Mouse (Mus musculus): Measurements from ENCODE around the gene 2310030G06Rik. TPM values are rescaled to one million over a fixed set of nuclear protein-coding genes. Genes with fewer than 3 reads are reported as not detected.
A peak's percentile ranks its signal among the peaks of the same experiment; 100 is the strongest.

Gene 2310030G06Rik
- polyA plus RNA-seq, 1 experiment from 2014 or later: 21.3 TPM

DNA sequence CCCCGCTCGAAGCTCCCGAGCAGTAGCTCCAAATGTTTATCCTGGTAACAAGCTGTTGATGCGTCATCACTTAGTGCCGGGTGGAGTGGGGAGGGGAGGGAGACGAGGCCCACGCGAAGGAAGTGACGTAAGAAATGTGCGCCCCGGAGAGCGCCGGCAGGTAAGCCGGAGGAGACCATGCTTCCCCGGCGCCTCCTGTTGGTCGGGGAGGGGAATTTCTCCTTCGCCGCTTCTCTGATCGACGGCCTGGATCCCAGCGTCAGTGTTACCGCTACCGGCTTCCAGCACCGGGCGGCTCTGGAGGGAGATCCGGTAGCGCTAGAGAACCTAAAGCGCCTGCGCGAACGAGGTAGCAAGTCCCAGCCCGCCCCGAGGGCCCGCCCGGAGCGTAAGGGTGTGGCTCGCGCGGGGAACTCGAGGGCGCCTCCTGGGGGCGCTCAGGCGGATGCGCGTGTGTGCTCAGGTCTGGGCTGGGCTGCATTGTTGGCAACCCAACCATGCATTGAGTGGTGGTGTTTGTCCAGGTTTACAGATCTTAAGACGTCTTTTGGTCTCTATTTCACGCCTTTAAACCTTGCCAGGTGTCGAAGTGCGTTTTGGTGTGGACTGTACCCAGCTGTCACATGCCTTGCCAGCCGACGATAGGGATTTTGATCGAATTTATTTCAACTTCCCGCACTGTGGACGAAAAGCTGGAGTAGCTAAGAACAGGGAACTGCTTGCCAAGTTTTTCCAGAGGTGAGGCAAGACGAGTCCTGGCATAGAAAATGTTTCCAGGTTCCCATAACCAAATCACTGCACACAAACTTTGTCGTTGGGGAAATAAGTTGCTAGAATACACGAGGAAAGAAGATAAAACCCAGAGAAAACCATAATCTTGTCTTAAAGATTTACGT is 22.0 kb upstream of the 2310030G06Rik start, which contains the start of gene Fdxacb1:
TSS of gene Fdxacb1 (plus strand) at position 130 of the 896 bp plus-strand sequence.
- peak within 1 kb of the TSS; percentile 65 for H3K4me3 ChIP-seq (ENCODE audit: low read length)
- peak within 1 kb of the TSS; percentile 87 for H3K4me2 ChIP-seq (ENCODE audit: low read depth, low read length)
- peak within 1 kb of the TSS; percentile 72 for H3K9ac ChIP-seq (ENCODE audit: low read depth, low read length)
- no peaks in the 10 kb centered on the region for H3K36me3 ChIP-seq (ENCODE audit: control insufficient read depth, insufficient read depth, low read length)
- peak; percentile 98 for ATAC-seq
- peak within 1 kb of the TSS; percentile 91 for H3K27ac ChIP-seq (ENCODE audit: low read length)
- peaks cover 4% of the 10 kb centered on the region; the same call in 1 of the 2 replicates for H3K4me1 ChIP-seq (ENCODE audit: control insufficient read depth, insufficient read depth, low read length)
- H3K27me3 ChIP-seq (replicated peaks; ENCODE audit: control insufficient read depth, insufficient read depth, low read length): no peaks in the 10 kb centered on the region
- 3% methylated on average over 58 of the region's 59 CpGs for WGBS
- H3K9me3 ChIP-seq (ENCODE audit: control insufficient read depth, low read length): no peaks in the 10 kb centered on the region

DNA sequence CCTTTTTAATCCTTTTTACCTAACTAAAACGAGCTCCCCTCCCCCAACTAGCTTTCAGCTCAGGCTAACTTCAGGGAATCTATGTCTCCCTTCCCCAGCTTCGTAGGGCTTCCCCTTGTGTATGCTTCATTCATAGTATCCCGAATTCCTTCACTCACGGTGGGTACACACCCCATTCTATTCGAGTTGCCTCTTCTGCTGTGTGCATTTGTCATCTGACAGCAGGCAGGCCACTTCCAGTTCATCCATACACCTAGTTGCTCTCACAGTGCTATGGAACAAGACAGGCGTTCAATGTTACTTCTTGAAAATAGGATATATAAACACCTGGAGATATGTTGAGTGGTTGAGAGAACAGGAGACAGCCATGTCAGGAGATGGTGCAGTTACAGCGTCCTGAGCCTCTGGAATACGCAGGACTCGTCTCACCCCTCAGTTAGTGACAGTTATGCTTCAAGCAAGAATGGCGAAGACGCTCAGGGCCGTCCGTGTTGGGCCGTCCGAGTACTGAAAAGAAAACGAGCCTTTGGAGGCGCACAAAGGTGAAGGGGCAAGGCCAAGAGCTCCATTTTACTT is 21.3 kb upstream of the 2310030G06Rik start:
- H3K4me3 ChIP-seq (ENCODE audit: low read length): peak overlapping the region; percentile 65
- H3K4me1 ChIP-seq (ENCODE audit: control insufficient read depth, insufficient read depth, low read length): peaks cover 4% of the 10 kb centered on the region; the same call in 1 of the 2 replicates
- H3K36me3 ChIP-seq (ENCODE audit: control insufficient read depth, insufficient read depth, low read length): no peaks in the 10 kb centered on the region
- H3K27ac ChIP-seq (ENCODE audit: low read length): peak overlapping the region; percentile 91
- H3K9ac ChIP-seq (ENCODE audit: low read depth, low read length): peak overlapping the region; percentile 72
- peak overlapping the region; percentile 87 for H3K4me2 ChIP-seq (ENCODE audit: low read depth, low read length)
- no peak; the same call in 1 of the 2 replicates for ATAC-seq
- H3K9me3 ChIP-seq (ENCODE audit: control insufficient read depth, low read length): no peaks in the 10 kb centered on the region
- 3% methylated on average over 17 of the region's 17 CpGs for WGBS
- H3K27me3 ChIP-seq (replicated peaks; ENCODE audit: control insufficient read depth, insufficient read depth, low read length): no peaks in the 10 kb centered on the region

DNA sequence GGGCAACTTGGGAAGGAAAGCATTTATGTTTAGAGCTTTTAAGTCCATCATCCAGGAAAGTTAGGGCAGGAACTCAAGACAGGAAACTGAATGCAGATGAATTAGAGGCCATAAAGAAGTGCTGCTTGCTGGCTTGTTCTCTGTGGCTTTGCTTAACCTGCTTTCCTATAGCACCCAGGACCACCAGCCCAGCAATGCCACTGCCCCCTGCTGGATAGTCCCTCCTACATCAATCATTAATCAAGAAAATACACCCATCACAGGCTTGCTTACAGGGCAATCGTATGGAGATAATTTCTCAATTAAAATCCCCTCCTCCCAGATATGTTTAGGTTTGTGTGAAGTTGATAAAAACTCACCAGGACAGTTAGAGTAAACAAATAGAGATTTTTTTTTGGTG is 17.0 kb upstream of the 2310030G06Rik start:
- Histone ChIP-seq H3K9ac (ENCODE audit: low read depth, low read length) (no peak overlapping the region), H3K27ac (ENCODE audit: low read length) (no peak overlapping the region), H3K9me3 (ENCODE audit: control insufficient read depth, low read length) (no peaks in the 10 kb centered on the region), H3K36me3 (ENCODE audit: control insufficient read depth, insufficient read depth, low read length) (no peaks in the 10 kb centered on the region), H3K27me3 (replicated peaks; ENCODE audit: control insufficient read depth, insufficient read depth, low read length) (no peaks in the 10 kb centered on the region), H3K4me3 (ENCODE audit: low read length) (no peak overlapping the region), H3K4me1 (ENCODE audit: control insufficient read depth, insufficient read depth, low read length) (peaks cover 4% of the 10 kb centered on the region; the same call in 1 of the 2 replicates), H3K4me2 (ENCODE audit: low read depth, low read length) (no peak overlapping the region)
- no peak for ATAC-seq
- 65% methylated on average over 1 of the region's 1 CpGs for WGBS

DNA sequence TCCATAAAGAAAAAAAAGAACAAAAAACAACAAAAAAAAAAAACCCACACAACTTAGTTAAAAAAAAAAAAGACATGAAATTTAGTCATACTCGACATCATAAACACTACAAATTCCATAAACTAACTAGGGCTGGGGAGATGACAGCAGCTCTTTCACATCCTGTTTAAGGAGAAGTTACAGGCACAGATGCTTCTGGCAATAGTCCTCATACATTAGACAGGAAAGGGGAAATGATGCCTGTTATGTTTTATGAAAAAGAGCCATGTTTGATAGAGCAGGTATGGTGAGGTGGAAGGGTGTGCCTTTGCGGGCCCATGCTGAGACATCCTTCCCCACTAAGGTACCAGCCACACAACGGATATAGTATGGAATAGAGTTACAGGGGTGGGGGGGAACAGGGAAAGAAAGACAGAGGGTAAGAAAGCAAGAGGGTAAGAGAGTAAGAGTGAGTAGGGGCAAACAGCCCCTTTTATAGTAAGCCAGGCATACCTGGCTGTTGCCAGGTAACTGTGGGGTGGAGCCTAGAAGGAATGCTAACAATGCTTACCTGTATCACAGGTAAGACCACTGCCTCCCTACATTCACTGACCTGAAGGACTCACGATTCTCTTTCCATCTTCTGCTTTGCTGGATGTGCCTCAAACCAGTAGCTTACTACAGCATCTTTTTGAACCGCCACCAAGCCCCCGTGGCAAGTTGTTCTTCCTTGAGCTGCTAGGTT is 15.3 kb upstream of the 2310030G06Rik start:
- ATAC-seq: no peak
- Histone ChIP-seq H3K9me3 (ENCODE audit: control insufficient read depth, low read length) (no peaks in the 10 kb centered on the region), H3K36me3 (ENCODE audit: control insufficient read depth, insufficient read depth, low read length) (no peaks in the 10 kb centered on the region), H3K27me3 (replicated peaks; ENCODE audit: control insufficient read depth, insufficient read depth, low read length) (no peaks in the 10 kb centered on the region), H3K4me1 (ENCODE audit: control insufficient read depth, insufficient read depth, low read length) (no peaks in the 10 kb centered on the region), H3K4me3 (ENCODE audit: low read length) (no peak overlapping the region), H3K27ac (ENCODE audit: low read length) (no peak overlapping the region), H3K9ac (ENCODE audit: low read depth, low read length) (no peak overlapping the region), H3K4me2 (ENCODE audit: low read depth, low read length) (no peak overlapping the region)
- WGBS: 47% methylated on average over 6 of the region's 6 CpGs

DNA sequence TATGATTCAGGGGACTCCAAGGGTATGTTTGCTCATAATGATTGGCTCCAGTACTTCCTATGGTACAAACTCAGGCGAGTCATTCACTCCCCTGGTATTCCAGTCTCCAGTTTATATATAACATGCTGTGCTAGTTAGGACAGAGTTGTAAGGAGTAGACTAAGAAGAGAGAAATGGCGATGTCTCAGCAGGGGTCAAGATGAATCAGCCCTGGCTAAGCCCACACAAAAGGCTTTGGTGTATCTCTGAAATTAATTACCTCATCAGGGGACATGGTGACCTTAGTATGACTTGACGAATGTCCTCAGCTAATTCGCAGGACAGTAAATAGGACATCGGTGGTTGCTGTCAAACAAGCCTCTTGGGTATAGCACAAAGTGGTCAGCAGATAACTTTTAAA is 10.4 kb upstream of the 2310030G06Rik start:
- 60% methylated on average over 5 of the region's 5 CpGs for WGBS
- Histone ChIP-seq H3K36me3 (ENCODE audit: control insufficient read depth, insufficient read depth, low read length) (no peaks in the 10 kb centered on the region), H3K4me3 (ENCODE audit: low read length) (no peak overlapping the region), H3K27me3 (replicated peaks; ENCODE audit: control insufficient read depth, insufficient read depth, low read length) (no peaks in the 10 kb centered on the region), H3K27ac (ENCODE audit: low read length) (no peak overlapping the region), H3K9ac (ENCODE audit: low read depth, low read length) (no peak overlapping the region), H3K4me2 (ENCODE audit: low read depth, low read length) (no peak overlapping the region), H3K9me3 (ENCODE audit: control insufficient read depth, low read length) (no peaks in the 10 kb centered on the region), H3K4me1 (ENCODE audit: control insufficient read depth, insufficient read depth, low read length) (peaks cover 7% of the 10 kb centered on the region; the same call in 1 of the 2 replicates)
- no peak for ATAC-seq

DNA sequence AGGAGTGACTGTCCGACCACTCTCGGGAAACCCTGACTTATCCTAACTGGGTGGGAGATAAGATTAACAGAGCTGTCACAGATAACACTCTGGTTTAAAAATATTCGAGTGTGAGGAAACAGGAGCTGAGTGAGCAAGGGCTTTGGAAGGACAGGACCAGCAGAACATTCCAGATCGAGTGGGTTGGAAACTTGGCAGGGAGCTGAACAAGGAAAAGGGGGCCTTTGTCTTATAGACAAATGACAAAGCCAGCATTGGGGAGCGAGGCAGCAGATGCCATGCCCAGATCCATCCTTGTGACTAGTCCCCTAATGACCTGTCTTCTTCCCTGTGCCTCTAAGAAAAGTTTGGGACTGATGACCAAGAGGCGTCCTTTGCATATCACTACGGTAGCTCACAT is 7.6 kb upstream of the 2310030G06Rik start:
- Histone ChIP-seq H3K36me3 (ENCODE audit: control insufficient read depth, insufficient read depth, low read length) (no peaks in the 10 kb centered on the region), H3K27me3 (replicated peaks; ENCODE audit: control insufficient read depth, insufficient read depth, low read length) (no peaks in the 10 kb centered on the region), H3K27ac (ENCODE audit: low read length) (no peak overlapping the region), H3K4me2 (ENCODE audit: low read depth, low read length) (peak overlapping the region; percentile 17; the same call in 1 of the 2 replicates), H3K9me3 (ENCODE audit: control insufficient read depth, low read length) (no peaks in the 10 kb centered on the region), H3K4me1 (ENCODE audit: control insufficient read depth, insufficient read depth, low read length) (peaks cover 7% of the 10 kb centered on the region; the same call in 1 of the 2 replicates), H3K9ac (ENCODE audit: low read depth, low read length) (0 out of 2 replicates have a peak overlapping the region, but pooled peaks have one; percentile 6), H3K4me3 (ENCODE audit: low read length) (peak overlapping the region; percentile 28)
- no peak for ATAC-seq
- 48% methylated on average over 7 of the region's 7 CpGs for WGBS

DNA sequence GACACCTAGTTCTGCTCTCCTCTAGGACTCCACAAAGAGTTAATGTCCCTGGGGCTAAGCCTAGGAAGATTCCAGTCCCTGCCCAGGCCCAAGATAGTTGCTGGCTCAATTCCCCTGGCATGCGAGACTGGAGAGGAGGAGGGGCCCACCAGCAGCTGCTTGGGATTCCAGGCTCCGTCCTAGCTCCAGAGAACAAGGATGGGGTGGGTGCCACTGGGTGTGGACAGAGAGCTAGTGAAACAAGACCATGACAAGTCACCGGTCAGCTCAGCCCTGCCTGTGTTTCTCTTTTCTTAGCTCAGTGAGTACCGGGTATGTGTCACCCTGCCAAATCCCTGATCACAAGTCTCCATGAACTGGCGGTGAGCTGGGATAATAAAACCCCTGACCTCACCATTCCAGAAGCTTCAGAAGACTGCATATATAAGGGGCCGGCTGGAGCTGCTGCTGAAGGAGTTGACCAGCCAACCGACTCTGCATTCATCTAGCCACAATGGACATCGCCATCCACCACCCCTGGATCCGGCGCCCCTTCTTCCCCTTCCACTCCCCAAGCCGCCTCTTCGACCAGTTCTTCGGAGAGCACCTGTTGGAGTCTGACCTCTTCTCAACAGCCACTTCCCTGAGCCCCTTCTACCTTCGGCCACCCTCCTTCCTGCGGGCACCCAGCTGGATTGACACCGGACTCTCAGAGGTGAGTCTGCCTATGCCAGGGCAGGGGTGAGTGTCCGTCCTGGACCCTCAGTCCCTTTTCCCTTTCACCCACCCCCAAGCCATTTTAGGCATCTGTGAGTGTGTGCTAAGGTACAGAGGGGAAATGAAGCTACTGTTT is 6.7 kb upstream of the 2310030G06Rik start:
- H3K9ac ChIP-seq (ENCODE audit: low read depth, low read length): peak overlapping the region; percentile 35
- peak overlapping the region; percentile 28 for H3K4me3 ChIP-seq (ENCODE audit: low read length)
- H3K4me1 ChIP-seq (ENCODE audit: control insufficient read depth, insufficient read depth, low read length): peaks cover 7% of the 10 kb centered on the region; the same call in 1 of the 2 replicates
- no peaks in the 10 kb centered on the region for H3K36me3 ChIP-seq (ENCODE audit: control insufficient read depth, insufficient read depth, low read length)
- H3K9me3 ChIP-seq (ENCODE audit: control insufficient read depth, low read length): no peaks in the 10 kb centered on the region
- ATAC-seq: peak; percentile 78
- peak overlapping the region; percentile 73; the same call in 1 of the 2 replicates for H3K27ac ChIP-seq (ENCODE audit: low read length)
- peak overlapping the region; percentile 17 for H3K4me2 ChIP-seq (ENCODE audit: low read depth, low read length)
- 60% methylated on average over 17 of the region's 17 CpGs for WGBS
- no peaks in the 10 kb centered on the region for H3K27me3 ChIP-seq (replicated peaks; ENCODE audit: control insufficient read depth, insufficient read depth, low read length)

DNA sequence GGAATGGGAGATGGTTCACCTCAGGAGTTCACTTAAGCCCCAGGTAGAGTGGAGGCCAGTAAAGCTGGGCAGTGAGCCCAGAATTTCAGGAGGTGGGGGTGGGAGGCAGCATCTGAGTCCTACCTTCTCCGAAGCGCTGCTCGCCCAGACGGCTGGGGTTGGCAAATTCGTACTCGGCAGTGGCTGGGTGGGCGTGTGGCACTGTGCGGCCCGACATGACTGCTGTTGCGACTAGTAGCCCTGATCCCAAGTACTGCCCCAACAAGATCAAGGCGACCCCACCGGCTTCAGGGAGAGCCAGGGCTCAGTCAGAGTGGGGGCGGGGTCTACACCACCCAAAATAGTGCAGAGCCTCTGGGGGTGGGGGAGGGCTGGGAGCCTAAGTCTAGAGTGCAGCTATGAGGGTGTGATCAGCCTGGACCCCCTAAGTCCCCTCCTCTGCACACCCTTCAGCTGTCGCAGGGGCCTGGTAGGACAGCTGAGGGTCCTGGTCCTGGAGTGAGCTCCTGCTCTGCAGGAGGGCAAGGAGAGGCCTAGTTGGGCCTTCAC is 5.8 kb upstream of the 2310030G06Rik start, which contains the start of gene Hspb2:
TSS of gene Hspb2 (minus strand) at position 301 of the 549 bp plus-strand sequence.
- peak within 1 kb of the TSS; percentile 35 for H3K9ac ChIP-seq (ENCODE audit: low read depth, low read length)
- peak; percentile 61 for ATAC-seq
- 63% methylated on average over 14 of the region's 14 CpGs for WGBS

More for the DNA sequence above, 5.8 kb upstream of the 2310030G06Rik start, which contains the start of gene Hspb2:
- Histone ChIP-seq H3K36me3 (ENCODE audit: control insufficient read depth, insufficient read depth, low read length) (no peaks in the 10 kb centered on the region), H3K4me3 (ENCODE audit: low read length) (peak within 1 kb of the TSS; percentile 28), H3K4me2 (ENCODE audit: low read depth, low read length) (peak within 1 kb of the TSS; percentile 17), H3K27ac (ENCODE audit: low read length) (peak within 1 kb of the TSS; percentile 73), H3K9me3 (ENCODE audit: control insufficient read depth, low read length) (no peaks in the 10 kb centered on the region), H3K27me3 (replicated peaks; ENCODE audit: control insufficient read depth, insufficient read depth, low read length) (no peaks in the 10 kb centered on the region), H3K4me1 (ENCODE audit: control insufficient read depth, insufficient read depth, low read length) (peaks cover 7% of the 10 kb centered on the region; the same call in 1 of the 2 replicates)

Measured in intestine, embryonic 16.5 days (tissue).